Mouse (Mus musculus): ENCODE results near the gene Alg14. TPM values are rescaled to one million over a fixed set of nuclear protein-coding genes. Genes with fewer than 3 reads are reported as not detected.

Alg14 gene
- total and polyA plus RNA-seq, 2 experiments from 2014 or later, result 28.2 to 31.6 TPM

GRCm38 (mm10) chr3:121294200-121294599 lies 2.6 kb downstream of the Alg14 start:
- Histone ChIP-seq H3K36me3 (ENCODE audit: insufficient read depth) (no peaks in the 10 kb centered on the region), H3K9ac (no peak overlapping the region), H3K9me3 (ENCODE audit: low read length) (no peaks in the 10 kb centered on the region), H3K4me2 (ENCODE audit: low read depth) (no peak overlapping the region), H3K27ac (ENCODE audit: low read depth, low read length) (no peak overlapping the region), H3K27me3 (ENCODE audit: insufficient read depth, low read length) (no peaks in the 10 kb centered on the region), H3K4me3 (ENCODE audit: low read depth, low read length) (no peak overlapping the region), H3K4me1 (ENCODE audit: insufficient read depth) (0 out of 2 replicates have a peak, but pooled peaks cover 3% of the 10 kb centered on the region)
- DNase-seq, result no peak
- peak; percentile 27; the same call in 1 of the 2 replicates for TF ChIP-seq CTCF (IDR thresholded peaks at IDR 0.05; ENCODE audit: low read depth)
- ATAC-seq, result no peak
- 92% methylated on average over 2 of the region's 2 CpGs for WGBS

DNA sequence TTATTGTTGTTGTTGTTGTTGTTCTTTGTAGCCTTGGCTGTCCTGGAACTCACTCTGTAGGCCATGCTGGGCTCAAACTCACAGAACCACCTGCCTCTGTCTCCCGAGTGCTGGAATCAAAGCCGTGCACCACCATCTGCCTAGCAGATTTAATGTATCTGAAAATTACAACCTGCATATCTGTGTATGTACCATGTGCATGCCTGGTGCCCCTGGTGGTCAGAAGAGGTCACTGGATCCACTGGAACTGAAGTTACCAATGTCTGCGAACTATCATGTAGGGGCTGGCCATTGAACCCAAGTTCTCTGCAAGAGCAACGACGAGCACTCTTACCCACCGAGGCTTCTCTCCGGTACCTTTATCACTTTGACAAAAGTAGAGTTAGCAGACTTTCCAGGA lies 15.1 kb downstream of the Alg14 start:
- Histone ChIP-seq H3K4me3 (ENCODE audit: low read depth, low read length) (no peak overlapping the region), H3K9me3 (ENCODE audit: low read length) (no peaks in the 10 kb centered on the region), H3K4me1 (ENCODE audit: insufficient read depth) (no peaks in the 10 kb centered on the region), H3K27me3 (ENCODE audit: insufficient read depth, low read length) (no peaks in the 10 kb centered on the region), H3K4me2 (ENCODE audit: low read depth) (no peak overlapping the region), H3K9ac (no peak overlapping the region), H3K27ac (ENCODE audit: low read depth, low read length) (no peak overlapping the region), H3K36me3 (ENCODE audit: insufficient read depth) (no peaks in the 10 kb centered on the region)
- peak; percentile 38 for TF ChIP-seq CTCF (IDR thresholded peaks at IDR 0.05; ENCODE audit: low read depth)
- DNase-seq, result no peak
- WGBS, result 94% methylated on average over 7 of the region's 7 CpGs
- no peak; the same call in 1 of the 2 replicates for ATAC-seq

DNA sequence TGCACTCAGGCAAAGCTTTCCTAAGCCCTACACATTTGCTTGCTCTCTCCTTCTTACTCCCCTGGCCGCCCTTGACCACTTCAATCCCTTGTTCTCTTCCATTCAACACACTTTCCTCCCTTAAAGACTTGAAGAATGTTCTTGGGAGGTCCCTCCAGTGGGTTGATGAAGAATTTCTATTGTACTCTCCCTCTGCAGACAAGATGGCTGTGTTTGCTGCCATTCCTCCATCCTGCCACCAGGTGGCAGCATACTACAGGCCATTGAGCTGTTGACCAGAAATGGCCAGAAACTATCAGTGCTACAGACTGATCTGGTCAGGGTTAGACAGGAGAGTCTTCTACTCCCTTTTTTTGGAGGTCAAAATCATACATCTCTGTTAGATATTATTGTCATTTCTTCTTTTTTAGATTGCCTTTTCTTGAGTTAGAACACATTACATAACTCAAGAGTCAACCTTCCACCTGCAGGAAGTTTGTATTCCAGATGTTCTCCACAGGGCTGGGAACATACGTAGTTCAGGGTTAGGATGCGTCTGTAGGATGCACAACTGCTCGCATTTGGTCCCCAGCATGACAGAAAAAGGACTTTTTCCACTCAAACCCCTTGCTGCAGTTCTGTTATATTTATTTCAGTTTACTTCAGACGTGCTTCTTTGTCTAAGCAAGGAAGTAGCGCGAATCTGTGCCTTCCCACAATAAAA lies 16.1 kb downstream of the Alg14 start:
- no peak overlapping the region for H3K4me3 ChIP-seq (ENCODE audit: low read depth, low read length)
- no peaks in the 10 kb centered on the region for H3K4me1 ChIP-seq (ENCODE audit: insufficient read depth)
- H3K36me3 ChIP-seq (ENCODE audit: insufficient read depth), result no peaks in the 10 kb centered on the region
- no peak overlapping the region for H3K4me2 ChIP-seq (ENCODE audit: low read depth)
- H3K27ac ChIP-seq (ENCODE audit: low read depth, low read length), result no peak overlapping the region
- ATAC-seq, result peak; percentile 86
- TF ChIP-seq CTCF (IDR thresholded peaks at IDR 0.05; ENCODE audit: low read depth), result peak; percentile 100
- H3K9me3 ChIP-seq (ENCODE audit: low read length), result no peaks in the 10 kb centered on the region
- peak; percentile 89 for DNase-seq
- no peak overlapping the region for H3K9ac ChIP-seq
- no peaks in the 10 kb centered on the region for H3K27me3 ChIP-seq (ENCODE audit: insufficient read depth, low read length)
- 78% methylated on average over 7 of the region's 7 CpGs for WGBS

DNA sequence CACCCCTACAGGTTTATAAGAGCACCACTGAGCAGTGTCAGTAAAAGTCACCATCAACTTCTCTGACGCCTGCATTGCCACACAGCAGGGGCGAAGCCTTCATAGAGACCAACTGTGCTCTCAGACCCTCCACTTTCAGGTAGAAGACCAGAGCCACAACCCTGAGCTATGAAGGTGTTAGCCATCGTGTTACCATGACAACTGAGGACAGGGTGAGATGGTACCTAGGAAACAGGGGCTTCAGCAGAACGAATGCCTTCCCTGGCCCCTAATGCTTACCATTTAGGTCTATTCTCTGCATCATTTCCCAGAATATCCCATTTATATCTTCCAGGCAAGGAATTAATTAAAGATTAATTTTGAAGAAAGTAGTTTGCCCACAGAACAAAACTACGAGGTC lies 17.4 kb downstream of the Alg14 start:
- H3K4me1 ChIP-seq (ENCODE audit: insufficient read depth), result no peaks in the 10 kb centered on the region
- H3K4me2 ChIP-seq (ENCODE audit: low read depth), result no peak overlapping the region
- no peak for DNase-seq
- H3K27me3 ChIP-seq (ENCODE audit: insufficient read depth, low read length), result no peaks in the 10 kb centered on the region
- no peaks in the 10 kb centered on the region for H3K9me3 ChIP-seq (ENCODE audit: low read length)
- TF ChIP-seq CTCF (IDR thresholded peaks at IDR 0.05; ENCODE audit: low read depth), result no peak
- no peak overlapping the region for H3K9ac ChIP-seq
- ATAC-seq, result no peak
- WGBS, result 77% methylated on average over 5 of the region's 5 CpGs
- no peaks in the 10 kb centered on the region for H3K36me3 ChIP-seq (ENCODE audit: insufficient read depth)
- H3K27ac ChIP-seq (ENCODE audit: low read depth, low read length), result no peak overlapping the region
- no peak overlapping the region for H3K4me3 ChIP-seq (ENCODE audit: low read depth, low read length)

DNA sequence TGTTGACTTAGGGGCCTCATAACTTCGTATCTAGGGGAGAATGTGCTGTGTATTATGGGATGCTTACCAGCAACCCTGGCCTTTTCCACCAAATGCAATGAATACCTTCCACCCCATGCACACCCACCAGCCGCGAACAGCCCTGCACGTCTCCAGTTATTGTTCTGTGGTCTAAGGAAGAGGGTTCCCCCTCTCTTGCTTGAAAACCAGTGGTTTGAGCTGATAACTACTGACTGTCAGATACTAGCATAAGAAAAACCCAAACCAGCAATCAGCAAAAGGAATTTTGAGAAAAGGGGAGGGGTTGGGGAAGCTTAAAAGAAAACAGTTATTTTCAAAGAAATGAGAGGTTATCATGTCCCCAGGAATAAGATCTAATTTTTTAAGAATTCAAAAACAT lies 17.9 kb downstream of the Alg14 start:
- ATAC-seq (no peak), DNase-seq (no peak)
- Histone ChIP-seq H3K27me3 (ENCODE audit: insufficient read depth, low read length) (no peaks in the 10 kb centered on the region), H3K27ac (ENCODE audit: low read depth, low read length) (no peak overlapping the region), H3K4me1 (ENCODE audit: insufficient read depth) (no peaks in the 10 kb centered on the region), H3K9me3 (ENCODE audit: low read length) (no peaks in the 10 kb centered on the region), H3K9ac (no peak overlapping the region), H3K36me3 (ENCODE audit: insufficient read depth) (no peaks in the 10 kb centered on the region), H3K4me3 (ENCODE audit: low read depth, low read length) (no peak overlapping the region), H3K4me2 (ENCODE audit: low read depth) (no peak overlapping the region)
- 73% methylated on average over 4 of the region's 4 CpGs for WGBS
- no peak for TF ChIP-seq CTCF (IDR thresholded peaks at IDR 0.05; ENCODE audit: low read depth)

GRCm38 (mm10) chr3:121309896-121310714 lies 18.5 kb downstream of the Alg14 start:
- H3K36me3 ChIP-seq (ENCODE audit: insufficient read depth), result no peaks in the 10 kb centered on the region
- DNase-seq, result no peak
- H3K4me3 ChIP-seq (ENCODE audit: low read depth, low read length), result no peak overlapping the region
- TF ChIP-seq CTCF (IDR thresholded peaks at IDR 0.05; ENCODE audit: low read depth), result peak; percentile 42
- H3K9ac ChIP-seq, result no peak overlapping the region
- H3K27ac ChIP-seq (ENCODE audit: low read depth, low read length), result no peak overlapping the region
- H3K4me1 ChIP-seq (ENCODE audit: insufficient read depth), result no peaks in the 10 kb centered on the region
- H3K9me3 ChIP-seq (ENCODE audit: low read length), result no peaks in the 10 kb centered on the region
- WGBS, result 90% methylated on average over 16 of the region's 16 CpGs
- H3K27me3 ChIP-seq (ENCODE audit: insufficient read depth, low read length), result no peaks in the 10 kb centered on the region
- ATAC-seq, result no peak
- H3K4me2 ChIP-seq (ENCODE audit: low read depth), result no peak overlapping the region

DNA sequence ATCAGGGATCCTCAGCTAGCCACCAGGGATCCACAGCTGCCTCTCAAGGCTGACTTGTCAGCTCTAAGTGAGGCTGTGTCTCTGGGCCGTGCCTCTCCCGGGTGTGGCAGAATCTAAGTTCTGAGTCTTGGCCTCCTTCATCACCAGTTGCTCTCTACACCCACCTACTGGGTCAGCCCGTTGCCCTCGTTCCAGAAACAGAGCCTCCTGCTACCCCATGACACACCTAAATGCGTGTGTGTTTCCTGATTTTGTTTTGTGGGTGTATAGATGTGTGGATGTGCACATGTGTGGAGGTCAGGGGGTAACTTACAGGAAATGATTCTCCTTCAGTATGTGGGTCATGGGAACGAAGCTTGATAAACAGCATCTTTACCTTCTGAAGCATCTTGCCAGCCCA lies 20.9 kb downstream of the Alg14 start:
- no peak overlapping the region for H3K4me2 ChIP-seq (ENCODE audit: low read depth)
- no peak for ATAC-seq

More for the DNA sequence above, 20.9 kb downstream of the Alg14 start:
- DNase-seq, result no peak
- no peaks in the 10 kb centered on the region for H3K4me1 ChIP-seq (ENCODE audit: insufficient read depth)
- no peaks in the 10 kb centered on the region for H3K9me3 ChIP-seq (ENCODE audit: low read length)
- no peak for TF ChIP-seq CTCF (IDR thresholded peaks at IDR 0.05; ENCODE audit: low read depth)
- no peaks in the 10 kb centered on the region for H3K27me3 ChIP-seq (ENCODE audit: insufficient read depth, low read length)
- H3K9ac ChIP-seq, result no peak overlapping the region
- 91% methylated on average over 6 of the region's 6 CpGs for WGBS
- H3K36me3 ChIP-seq (ENCODE audit: insufficient read depth), result no peaks in the 10 kb centered on the region
- no peak overlapping the region for H3K27ac ChIP-seq (ENCODE audit: low read depth, low read length)
- no peak overlapping the region for H3K4me3 ChIP-seq (ENCODE audit: low read depth, low read length)
